Mouse (Mus musculus) MEL (cell line): ENCODE data around the gene Rnasel. TPM values are rescaled to one million over a fixed set of nuclear protein-coding genes. Genes with fewer than 3 reads are reported as not detected.

Source experiments
- DNase-seq: peaks from one replicate; pipeline ENCODE4 v3.0.0; 2011; ENCODE audit warnings: low read depth, low spot score
- H3K27ac ChIP-seq: 2 replicates; pipeline ENCODE4 v1.5.1; 2012; ENCODE audit warnings: low read depth, mild to moderate bottlenecking, control low read depth, low read length, moderate library complexity; ENCODE audit not compliant: control insufficient read depth
- H3K27me3 ChIP-seq, 2 experiments: fragments of 150-350 bp in 1 of 2; sonication (generic) in 1 of 2; 2 replicates each; pipeline ENCODE4 v1.6.1; 2012; ENCODE audit warnings: low read length in 2 of 2, mild to moderate bottlenecking in 2 of 2, improper control_type of control experiment in 1 of 2, moderate library complexity in 1 of 2; ENCODE audit not compliant: insufficient read depth in 2 of 2, control insufficient read depth in 1 of 2
- H3K36me3 ChIP-seq, 2 experiments: 2 replicates each; pipeline ENCODE4 v1.6.1; 2012 to 2014; ENCODE audit warnings: low read length in 2 of 2, improper control_type of control experiment in 1 of 2, inconsistent platforms in 1 of 2, mild to moderate bottlenecking in 1 of 2; ENCODE audit not compliant: insufficient read depth in 2 of 2, control insufficient read depth in 1 of 2
- H3K4me1 ChIP-seq, 2 experiments: fragments of 150-350 bp in 1 of 2; sonication (generic) in 1 of 2; 2 replicates each; pipeline ENCODE4 v1.6.1; 2012; ENCODE audit warnings: low read length in 2 of 2, improper control_type of control experiment in 1 of 2, mild to moderate bottlenecking in 1 of 2; ENCODE audit not compliant: insufficient read depth in 2 of 2, control insufficient read depth in 1 of 2
- H3K4me3 ChIP-seq, 2 experiments: fragments of 150-350 bp in 1 of 2; sonication (generic) in 1 of 2; 2 replicates each; pipeline ENCODE4 v1.5.1; 2012; ENCODE audit warnings: low read depth in 2 of 2, low read length in 2 of 2, mild to moderate bottlenecking in 2 of 2, moderate library complexity in 2 of 2, control low read depth in 1 of 2, improper control_type of control experiment in 1 of 2; ENCODE audit not compliant: control insufficient read depth in 1 of 2, insufficient read depth in 1 of 2
- H3K79me2 ChIP-seq: 2 replicates; pipeline ENCODE4 v1.6.1; 2012; ENCODE audit warnings: mild to moderate bottlenecking, low read length, moderate library complexity; ENCODE audit not compliant: control insufficient read depth, poor library complexity, insufficient read depth
- H3K9ac ChIP-seq: 2 replicates; pipeline ENCODE4 v1.6.1; 2012; ENCODE audit warnings: low read depth, mild to moderate bottlenecking, control low read depth, low read length, moderate library complexity; ENCODE audit not compliant: control insufficient read depth, poor library complexity, severe bottlenecking
- H3K9me3 ChIP-seq: fragments of 150-350 bp; sonication (generic); replicated peaks from 2 replicates; pipeline ENCODE4 v1.6.1; 2012; ENCODE audit warnings: mild to moderate bottlenecking, low read length, improper control_type of control experiment, moderate library complexity; ENCODE audit not compliant: insufficient read depth
- CHD1 ChIP-seq: IDR thresholded peaks from 2 replicates; pipeline ENCODE4 v1.6.1; 2012; ENCODE audit warnings: low read depth, mild to moderate bottlenecking, inconsistent platforms, low read length, improper control_type of control experiment
- CHD2 ChIP-seq: IDR thresholded peaks from 2 replicates; pipeline ENCODE4 v1.6.1; 2011; ENCODE audit warnings: low read length, improper control_type of control experiment
- CTCF ChIP-seq, 3 experiments: IDR thresholded peaks in 2 of 3; conservative IDR thresholded peaks in 1 of 3; 2 replicates each; pipeline ENCODE4 v1.5.1; 2011 to 2012; ENCODE audit warnings: low read length in 3 of 3, low read depth in 2 of 3, mild to moderate bottlenecking in 2 of 3, improper control_type of control experiment in 1 of 3, inconsistent platforms in 1 of 3, mixed read lengths in 1 of 3, moderate library complexity in 1 of 3; ENCODE audit not compliant: control insufficient read depth in 1 of 3, insufficient read depth in 1 of 3, poor library complexity in 1 of 3, severe bottlenecking in 1 of 3
- ELF1 ChIP-seq: IDR thresholded peaks from 2 replicates; pipeline ENCODE4 v1.6.1; 2014; ENCODE audit warnings: low read depth, mild to moderate bottlenecking, inconsistent platforms, low read length, improper control_type of control experiment, moderate library complexity
- ETS1 ChIP-seq: IDR thresholded peaks from 2 replicates; pipeline ENCODE4 v1.6.1; 2012; ENCODE audit warnings: low read depth, mild to moderate bottlenecking, inconsistent platforms, low read length, improper control_type of control experiment, moderate library complexity
- GABPA ChIP-seq: IDR thresholded peaks from 2 replicates; pipeline ENCODE4 v1.6.1; 2012; ENCODE audit warnings: low read depth, mild to moderate bottlenecking, inconsistent platforms, low read length, improper control_type of control experiment, moderate library complexity
- GATA1 ChIP-seq: IDR thresholded peaks from 2 replicates; pipeline ENCODE4 v1.6.1; 2011; ENCODE audit warnings: low read depth, low read length, improper control_type of control experiment
- JUND ChIP-seq: IDR thresholded peaks from 2 replicates; pipeline ENCODE4 v1.6.1; 2011; ENCODE audit warnings: low read depth, mild to moderate bottlenecking, improper control_type of control experiment, low read length
- KAT2A ChIP-seq: conservative IDR thresholded peaks from 2 replicates; pipeline ENCODE4 v1.6.1; 2012; ENCODE audit warnings: low read depth, low read length, improper control_type of control experiment, inconsistent platforms
- MAX ChIP-seq: IDR thresholded peaks from 2 replicates; pipeline ENCODE4 v1.6.1; 2011; ENCODE audit warnings: low read length, improper control_type of control experiment
- MXI1 ChIP-seq: IDR thresholded peaks from 2 replicates; pipeline ENCODE4 v1.6.1; 2011; ENCODE audit warnings: mild to moderate bottlenecking, low read depth, low read length, improper control_type of control experiment
- POLR2A ChIP-seq, 2 experiments: IDR thresholded peaks; 2 replicates each; pipeline ENCODE4 v1.6.1; 2011 to 2012; ENCODE audit warnings: low read length in 2 of 2, mild to moderate bottlenecking in 2 of 2, control low read depth in 1 of 2, improper control_type of control experiment in 1 of 2, low read depth in 1 of 2, moderate library complexity in 1 of 2; ENCODE audit not compliant: control insufficient read depth in 1 of 2, insufficient read depth in 1 of 2, poor library complexity in 1 of 2
- RAD21 ChIP-seq: IDR thresholded peaks from 2 replicates; pipeline ENCODE4 v1.6.1; 2011; ENCODE audit warnings: mild to moderate bottlenecking, low read depth, low read length, improper control_type of control experiment
- SIN3A ChIP-seq: IDR thresholded peaks from 2 replicates; pipeline ENCODE4 v1.6.1; 2012; ENCODE audit warnings: low read length, improper control_type of control experiment, inconsistent platforms
- SMC3 ChIP-seq: IDR thresholded peaks from 2 replicates; pipeline ENCODE4 v1.6.1; 2011; ENCODE audit warnings: low read depth, low read length, improper control_type of control experiment
- TCF12 ChIP-seq: IDR thresholded peaks from 2 replicates; pipeline ENCODE4 v1.6.1; 2014; ENCODE audit warnings: low read depth, mild to moderate bottlenecking, inconsistent platforms, low read length, improper control_type of control experiment, moderate library complexity
- UBTF ChIP-seq: IDR thresholded peaks from 2 replicates; pipeline ENCODE4 v1.6.1; 2012; ENCODE audit warnings: low read depth, mild to moderate bottlenecking, inconsistent platforms, low read length, improper control_type of control experiment, moderate library complexity, borderline replicate concordance; ENCODE audit not compliant: insufficient read depth
- USF1 ChIP-seq: IDR thresholded peaks from 2 replicates; pipeline ENCODE4 v1.6.1; 2014; ENCODE audit warnings: low read depth, mild to moderate bottlenecking, inconsistent platforms, low read length, improper control_type of control experiment, moderate library complexity
- ZMIZ1 ChIP-seq: IDR thresholded peaks from 2 replicates; pipeline ENCODE4 v1.6.1; 2012; ENCODE audit warnings: low read depth, mild to moderate bottlenecking, inconsistent platforms, low read length, improper control_type of control experiment, moderate library complexity
- ZNF384 ChIP-seq: IDR thresholded peaks from 2 replicates; pipeline ENCODE4 v1.6.1; 2012; ENCODE audit warnings: low read depth, mild to moderate bottlenecking, inconsistent platforms, low read length, improper control_type of control experiment
- polyA plus RNA-seq, 2 experiments: library from polyadenylated mRNA; stranded (reverse) in 1 of 2; unstranded in 1 of 2; fragments of >175 nt in 1 of 2; fragments of >200 nt in 1 of 2; gene quantifications; 2 replicates each; pipeline versions ENCODE4 v1.2.1 to v1.2.4; 2012; ENCODE audit warnings: low replicate concordance in 2 of 2, low read depth in 1 of 2; ENCODE audit not compliant: insufficient read length in 2 of 2, insufficient read depth in 1 of 2, missing spikeins in 1 of 2
- total RNA-seq: library from RNA; depleted of rRNA; stranded (reverse); fragments of 300-350 nt; gene quantifications from 2 replicates; pipeline ENCODE4 v1.2.3, GENCODE M21; 2012

Rnasel gene
- total and polyA plus RNA-seq, 3 experiments: 5.2 to 8.1 TPM; not detected in 1

DNA sequence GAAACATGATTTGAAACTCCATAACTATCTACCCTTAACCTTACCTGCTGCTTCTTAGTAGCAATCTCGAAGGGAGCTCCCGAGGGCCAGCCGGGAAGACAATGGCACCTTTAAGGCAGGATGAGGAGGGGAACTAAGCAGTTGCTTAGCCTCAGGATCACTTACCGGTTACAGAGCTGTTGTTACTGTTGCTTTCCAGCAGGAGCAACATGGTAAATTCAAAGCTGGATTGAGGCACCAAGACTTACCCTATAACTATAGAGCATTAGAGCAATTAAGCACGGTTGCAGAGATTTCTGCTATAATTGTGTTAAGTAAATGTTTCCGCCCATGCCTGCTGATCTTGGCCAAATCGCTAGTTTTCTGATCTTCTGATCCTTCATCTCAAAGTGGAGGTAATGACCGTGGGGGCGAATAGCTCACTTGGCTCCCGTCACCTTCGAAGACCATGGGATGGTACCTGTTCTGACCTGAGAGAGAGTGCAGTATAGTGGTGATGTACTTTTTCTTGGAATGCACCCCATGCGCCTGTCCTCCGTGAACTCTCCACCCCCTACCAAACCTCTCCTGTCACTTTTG, 9.7 kb upstream of the Rnasel start:
- Histone ChIP-seq H3K27me3 (no peaks in the 10 kb centered on the region), H3K79me2 (no peaks in the 10 kb centered on the region), H3K9ac (no peak overlapping the region), H3K27ac (no peak overlapping the region), H3K9me3 (no peaks in the 10 kb centered on the region), H3K36me3 (no peaks in the 10 kb centered on the region), H3K4me3 (no peak overlapping the region), H3K4me1 (no peaks in the 10 kb centered on the region)
- DNase-seq: no peak
- no peak for TF ChIP-seq MAX

- no peak for DNase-seq
- Histone ChIP-seq H3K9ac (no peak within 1 kb of the TSS), H3K9me3 (no peaks in the 10 kb centered on the region), H3K4me3 (no peak within 1 kb of the TSS), H3K79me2 (no peaks in the 10 kb centered on the region), H3K36me3 (no peaks in the 10 kb centered on the region), H3K4me1 (no peaks in the 10 kb centered on the region), H3K27ac (no peak within 1 kb of the TSS), H3K27me3 (no peaks in the 10 kb centered on the region)
- TF ChIP-seq POLR2A (IDR thresholded peaks at IDR 0.05; ENCODE audit: control insufficient read depth in 1 of 2, insufficient read depth in 1 of 2, low read depth in 1 of 2, low read length in 2 of 2, poor library complexity in 1 of 2) (no peak), ZNF384 (no peak), USF1 (no peak), KAT2A (no peak), JUND (no peak), CHD1 (no peak), SMC3 (no peak), CTCF (IDR thresholded peaks at IDR 0.05 in 2 of 3, conservative IDR thresholded peaks at IDR 0.05 in 1 of 3; ENCODE audit: control insufficient read depth in 1 of 3, insufficient read depth in 1 of 3, low read depth in 2 of 3, low read length in 3 of 3, poor library complexity in 1 of 3, severe bottlenecking in 1 of 3) (no peak), GATA1 (no peak), GABPA (no peak), CHD2 (no peak), SIN3A (no peak), TCF12 (no peak), MXI1 (no peak), ETS1 (no peak), ZMIZ1 (no peak), UBTF (no peak), ELF1 (no peak), RAD21 (no peak)
Measured at GRCm38 (mm10) chr1:153740145-153740544, 9.1 kb upstream of the Rnasel start, which contains the start of gene Rgs16. Rgs16 (plus strand) TSS chr1:153740349.
